Mouse (Mus musculus): ENCODE data around the gene Cwc22. TPM values are rescaled to one million over a fixed set of nuclear protein-coding genes. Genes with fewer than 3 reads are reported as not detected.
A peak's percentile ranks its signal among the peaks of the same experiment; 100 is the strongest.

Cwc22 gene
- polyA plus RNA-seq, 1 experiment from 2014 or later: 18.6 TPM

DNA sequence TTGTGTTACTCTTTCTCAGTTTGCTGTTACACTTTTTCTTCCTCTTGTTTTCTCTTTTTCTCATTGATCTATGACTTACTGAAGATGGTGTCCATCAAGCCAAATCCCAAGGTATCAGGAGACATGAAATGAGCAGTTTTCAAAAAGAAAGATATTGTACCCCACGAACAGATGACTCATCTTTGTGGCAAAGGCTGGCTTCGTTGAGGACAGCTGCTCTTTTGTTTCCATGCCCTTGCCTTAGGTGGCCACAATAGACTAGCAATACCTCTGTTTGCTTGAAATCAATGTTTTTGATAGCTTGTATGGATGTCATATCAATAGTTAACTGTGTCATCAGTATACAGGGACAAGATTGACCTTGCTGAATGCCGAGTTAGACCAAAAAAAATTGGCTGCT, 71.5 kb downstream of the Cwc22 start:
- no peak for ATAC-seq (replicated peaks; ENCODE audit: extremely low read depth, insufficient read depth, low FRiP score)
- Histone ChIP-seq H3K27me3 (ENCODE audit: control insufficient read depth, insufficient read depth, low read length) (no peaks in the 10 kb centered on the region), H3K36me3 (ENCODE audit: control insufficient read depth, insufficient read depth) (no peaks in the 10 kb centered on the region), H3K4me2 (ENCODE audit: low read depth, low read length) (no peak overlapping the region), H3K9ac (ENCODE audit: low read length) (no peak overlapping the region), H3K4me1 (ENCODE audit: control insufficient read depth, insufficient read depth, low read length) (no peaks in the 10 kb centered on the region), H3K9me3 (replicated peaks; ENCODE audit: control insufficient read depth, low read length) (no peaks in the 10 kb centered on the region), H3K4me3 (ENCODE audit: low read length) (no peak overlapping the region), H3K27ac (ENCODE audit: low read length) (no peak overlapping the region)
- 70% methylated on average over 3 of the region's 3 CpGs for WGBS

- no peak overlapping the region for H3K9ac ChIP-seq (ENCODE audit: low read length)
- no peak overlapping the region for H3K27ac ChIP-seq (ENCODE audit: low read length)
- no peak overlapping the region for H3K4me3 ChIP-seq (ENCODE audit: low read length)
- no peaks in the 10 kb centered on the region for H3K36me3 ChIP-seq (ENCODE audit: control insufficient read depth, insufficient read depth)
- no peaks in the 10 kb centered on the region for H3K4me1 ChIP-seq (ENCODE audit: control insufficient read depth, insufficient read depth, low read length)
- H3K4me2 ChIP-seq (ENCODE audit: low read depth, low read length): no peak overlapping the region
- no peaks in the 10 kb centered on the region for H3K9me3 ChIP-seq (replicated peaks; ENCODE audit: control insufficient read depth, low read length)
- H3K27me3 ChIP-seq (ENCODE audit: control insufficient read depth, insufficient read depth, low read length): no peaks in the 10 kb centered on the region
- ATAC-seq (replicated peaks; ENCODE audit: extremely low read depth, insufficient read depth, low FRiP score): no peak
Measured at GRCm38 (mm10) chr2:77873806-77874205, 72.4 kb downstream of the Cwc22 start.

DNA sequence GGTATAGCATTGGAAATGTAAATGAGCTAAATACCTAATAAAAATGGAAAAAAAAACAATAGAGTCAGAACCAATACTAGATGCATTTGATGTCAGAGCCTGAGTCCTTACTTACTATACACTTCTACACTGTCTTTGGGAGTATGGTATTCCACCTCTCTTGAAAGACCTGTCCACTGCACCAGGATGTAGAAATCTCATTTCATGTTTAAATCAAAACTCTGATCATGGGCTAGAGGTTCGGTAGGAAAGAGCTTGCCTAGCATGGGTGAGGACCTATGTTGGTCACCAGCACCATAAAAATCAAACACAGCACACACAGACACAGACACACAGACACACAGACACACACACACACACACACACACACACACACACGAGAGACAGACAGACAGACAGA, 73.5 kb downstream of the Cwc22 start:
- no peaks in the 10 kb centered on the region for H3K4me1 ChIP-seq (ENCODE audit: control insufficient read depth, insufficient read depth, low read length)
- WGBS: 67% methylated on average over 2 of the region's 2 CpGs
- no peaks in the 10 kb centered on the region for H3K36me3 ChIP-seq (ENCODE audit: control insufficient read depth, insufficient read depth)
- H3K4me2 ChIP-seq (ENCODE audit: low read depth, low read length): no peak overlapping the region
- H3K9ac ChIP-seq (ENCODE audit: low read length): no peak overlapping the region
- H3K27ac ChIP-seq (ENCODE audit: low read length): no peak overlapping the region
- H3K4me3 ChIP-seq (ENCODE audit: low read length): no peak overlapping the region
- no peaks in the 10 kb centered on the region for H3K9me3 ChIP-seq (replicated peaks; ENCODE audit: control insufficient read depth, low read length)
- no peaks in the 10 kb centered on the region for H3K27me3 ChIP-seq (ENCODE audit: control insufficient read depth, insufficient read depth, low read length)
- ATAC-seq (replicated peaks; ENCODE audit: extremely low read depth, insufficient read depth, low FRiP score): no peak

GRCm38 (mm10) chr2:77871146-77871545, 75.0 kb downstream of the Cwc22 start:
- no peaks in the 10 kb centered on the region for H3K27me3 ChIP-seq (ENCODE audit: control insufficient read depth, insufficient read depth, low read length)
- no peak overlapping the region for H3K27ac ChIP-seq (ENCODE audit: low read length)
- H3K4me1 ChIP-seq (ENCODE audit: control insufficient read depth, insufficient read depth, low read length): no peaks in the 10 kb centered on the region
- no peaks in the 10 kb centered on the region for H3K36me3 ChIP-seq (ENCODE audit: control insufficient read depth, insufficient read depth)
- ATAC-seq (replicated peaks; ENCODE audit: extremely low read depth, insufficient read depth, low FRiP score): no peak
- no peak overlapping the region for H3K9ac ChIP-seq (ENCODE audit: low read length)
- H3K4me2 ChIP-seq (ENCODE audit: low read depth, low read length): no peak overlapping the region
- H3K9me3 ChIP-seq (replicated peaks; ENCODE audit: control insufficient read depth, low read length): no peaks in the 10 kb centered on the region
- no peak overlapping the region for H3K4me3 ChIP-seq (ENCODE audit: low read length)

DNA sequence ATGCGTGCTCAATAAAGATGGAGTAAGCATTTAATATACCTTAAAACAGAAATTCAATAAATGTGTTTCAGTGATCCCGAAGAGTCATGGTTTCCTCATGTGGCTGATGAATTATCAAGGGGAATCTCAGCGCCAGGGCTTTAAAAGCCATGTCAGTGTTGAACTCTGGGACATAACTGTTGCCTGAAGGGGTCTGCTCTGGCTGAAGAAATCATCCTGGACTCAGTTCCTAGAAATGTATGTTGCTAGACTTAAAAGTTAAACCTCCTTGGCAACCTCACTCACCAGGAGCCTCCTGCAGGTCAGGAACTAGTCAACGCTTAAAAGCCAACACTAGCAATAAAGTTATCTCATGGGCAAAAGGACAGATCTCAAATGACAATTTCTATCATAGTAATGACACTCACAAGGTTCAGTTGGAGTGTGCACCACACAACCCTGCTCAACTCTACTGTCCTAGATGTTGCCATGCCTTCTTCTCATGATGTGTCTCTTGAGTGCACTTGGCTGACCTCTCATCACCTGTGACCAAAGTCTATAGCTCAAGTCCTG, 76.4 kb downstream of the Cwc22 start:
- Histone ChIP-seq H3K27ac (ENCODE audit: low read length) (no peak overlapping the region), H3K4me3 (ENCODE audit: low read length) (no peak overlapping the region), H3K9ac (ENCODE audit: low read length) (no peak overlapping the region), H3K4me2 (ENCODE audit: low read depth, low read length) (no peak overlapping the region), H3K36me3 (ENCODE audit: control insufficient read depth, insufficient read depth) (no peaks in the 10 kb centered on the region), H3K9me3 (replicated peaks; ENCODE audit: control insufficient read depth, low read length) (no peaks in the 10 kb centered on the region), H3K4me1 (ENCODE audit: control insufficient read depth, insufficient read depth, low read length) (no peaks in the 10 kb centered on the region), H3K27me3 (ENCODE audit: control insufficient read depth, insufficient read depth, low read length) (no peaks in the 10 kb centered on the region)
- WGBS: 85% methylated on average over 4 of the region's 4 CpGs
- no peak for ATAC-seq (replicated peaks; ENCODE audit: extremely low read depth, insufficient read depth, low FRiP score)

DNA sequence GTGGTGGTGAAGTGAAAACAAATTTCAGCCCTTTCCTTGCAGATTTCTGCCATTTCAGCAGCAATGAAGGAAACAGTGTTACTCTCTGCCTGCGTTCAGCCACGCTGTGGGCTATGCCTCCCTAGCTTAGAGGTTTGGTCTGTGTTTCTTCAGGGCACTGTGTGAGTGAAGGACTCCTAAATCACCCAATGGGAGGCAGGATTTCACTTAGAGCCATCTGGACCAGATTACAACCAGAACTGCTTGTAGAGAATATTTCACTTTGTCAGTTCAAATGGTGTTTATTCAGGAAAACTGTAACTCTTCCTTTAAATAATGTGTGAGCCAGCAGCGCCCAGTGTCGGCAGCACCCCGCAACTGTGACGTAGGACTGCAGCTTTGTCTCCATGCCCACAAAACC, 82.2 kb downstream of the Cwc22 start:
- H3K27ac ChIP-seq (ENCODE audit: low read length): no peak overlapping the region
- H3K9ac ChIP-seq (ENCODE audit: low read length): 0 out of 2 replicates have a peak overlapping the region, but pooled peaks have one; percentile 41
- 0 out of 2 replicates have a peak, but pooled peaks cover 4% of the 10 kb centered on the region for H3K4me1 ChIP-seq (ENCODE audit: control insufficient read depth, insufficient read depth, low read length)
- H3K9me3 ChIP-seq (replicated peaks; ENCODE audit: control insufficient read depth, low read length): no peaks in the 10 kb centered on the region
- ATAC-seq (replicated peaks; ENCODE audit: extremely low read depth, insufficient read depth, low FRiP score): no peak
- H3K27me3 ChIP-seq (ENCODE audit: control insufficient read depth, insufficient read depth, low read length): no peaks in the 10 kb centered on the region
- WGBS: 68% methylated on average over 6 of the region's 6 CpGs
- no peaks in the 10 kb centered on the region for H3K36me3 ChIP-seq (ENCODE audit: control insufficient read depth, insufficient read depth)
- peak overlapping the region; percentile 59 for H3K4me2 ChIP-seq (ENCODE audit: low read depth, low read length)
- H3K4me3 ChIP-seq (ENCODE audit: low read length): peak overlapping the region; percentile 37

DNA sequence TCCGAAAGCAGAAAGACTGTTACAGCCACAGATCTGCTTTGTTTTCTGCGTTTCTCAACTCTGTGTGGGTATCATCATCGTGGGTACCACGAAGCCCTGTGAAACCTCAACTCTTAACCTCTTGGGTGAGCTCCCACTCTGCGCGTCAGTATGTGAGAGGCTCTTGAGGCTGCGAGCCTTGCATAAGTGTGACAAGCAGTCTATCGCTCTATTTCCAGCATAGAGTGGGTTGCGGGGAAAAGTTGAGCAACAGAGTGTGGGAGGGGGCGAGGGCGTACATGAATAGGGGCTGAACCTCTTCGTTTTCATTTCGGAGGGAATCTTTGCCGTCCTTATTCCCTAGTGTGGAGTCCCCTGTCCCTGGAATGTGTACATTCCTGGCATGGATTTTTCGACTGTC, 82.7 kb downstream of the Cwc22 start:
- ATAC-seq (replicated peaks; ENCODE audit: extremely low read depth, insufficient read depth, low FRiP score): no peak
- Histone ChIP-seq H3K27me3 (ENCODE audit: control insufficient read depth, insufficient read depth, low read length) (no peaks in the 10 kb centered on the region), H3K4me3 (ENCODE audit: low read length) (peak overlapping the region; percentile 37), H3K4me2 (ENCODE audit: low read depth, low read length) (peak overlapping the region; percentile 59), H3K36me3 (ENCODE audit: control insufficient read depth, insufficient read depth) (no peaks in the 10 kb centered on the region), H3K4me1 (ENCODE audit: control insufficient read depth, insufficient read depth, low read length) (0 out of 2 replicates have a peak, but pooled peaks cover 4% of the 10 kb centered on the region), H3K27ac (ENCODE audit: low read length) (no peak overlapping the region), H3K9ac (ENCODE audit: low read length) (0 out of 2 replicates have a peak overlapping the region, but pooled peaks have one; percentile 41), H3K9me3 (replicated peaks; ENCODE audit: control insufficient read depth, low read length) (no peaks in the 10 kb centered on the region)
- WGBS: 48% methylated on average over 15 of the region's 15 CpGs

- Histone ChIP-seq H3K9me3 (replicated peaks; ENCODE audit: control insufficient read depth, low read length) (no peaks in the 10 kb centered on the region), H3K4me2 (ENCODE audit: low read depth, low read length) (no peak overlapping the region), H3K4me3 (ENCODE audit: low read length) (no peak overlapping the region), H3K27me3 (ENCODE audit: control insufficient read depth, insufficient read depth, low read length) (no peaks in the 10 kb centered on the region), H3K9ac (ENCODE audit: low read length) (no peak overlapping the region), H3K36me3 (ENCODE audit: control insufficient read depth, insufficient read depth) (no peaks in the 10 kb centered on the region), H3K27ac (ENCODE audit: low read length) (no peak overlapping the region), H3K4me1 (ENCODE audit: control insufficient read depth, insufficient read depth, low read length) (no peaks in the 10 kb centered on the region; the same call in 1 of the 2 replicates)
- ATAC-seq (replicated peaks; ENCODE audit: extremely low read depth, insufficient read depth, low FRiP score): no peak
- 26% methylated on average over 6 of the region's 6 CpGs for WGBS
Measured at GRCm38 (mm10) chr2:77841464-77841863, 104.7 kb downstream of the Cwc22 start.

GRCm38 (mm10) chr2:77839587-77839986, 106.6 kb downstream of the Cwc22 start:
- no peak overlapping the region for H3K27ac ChIP-seq (ENCODE audit: low read length)
- no peak overlapping the region for H3K4me3 ChIP-seq (ENCODE audit: low read length)
- H3K9ac ChIP-seq (ENCODE audit: low read length): no peak overlapping the region
- H3K4me2 ChIP-seq (ENCODE audit: low read depth, low read length): no peak overlapping the region
- no peaks in the 10 kb centered on the region; the same call in 1 of the 2 replicates for H3K4me1 ChIP-seq (ENCODE audit: control insufficient read depth, insufficient read depth, low read length)
- no peaks in the 10 kb centered on the region for H3K36me3 ChIP-seq (ENCODE audit: control insufficient read depth, insufficient read depth)
- 89% methylated on average over 17 of the region's 17 CpGs for WGBS
- no peaks in the 10 kb centered on the region for H3K9me3 ChIP-seq (replicated peaks; ENCODE audit: control insufficient read depth, low read length)
- ATAC-seq (replicated peaks; ENCODE audit: extremely low read depth, insufficient read depth, low FRiP score): no peak
- no peaks in the 10 kb centered on the region for H3K27me3 ChIP-seq (ENCODE audit: control insufficient read depth, insufficient read depth, low read length)

Data from heart, embryonic 16.5 days (tissue).